Mouse (Mus musculus) myocyte (in vitro differentiated cells): Measurements from ENCODE around the gene Olfr153.

Experiments
- CEBPB ChIP-seq: IDR thresholded peaks from 2 replicates; pipeline ENCODE4 v1.6.1; 2011; ENCODE audit warnings: mild to moderate bottlenecking, moderate library complexity; ENCODE audit not compliant: poor library complexity, insufficient read depth, severe bottlenecking
- E2F4 ChIP-seq: IDR thresholded peaks from one replicate; pipeline ENCODE4 v1.6.1; 2011; ENCODE audit warnings: mild to moderate bottlenecking, control low read depth, moderate library complexity; ENCODE audit not compliant: insufficient read depth
- MAX ChIP-seq: IDR thresholded peaks from one replicate; pipeline ENCODE4 v1.6.1; 2011; ENCODE audit warnings: low read depth, mild to moderate bottlenecking, control low read depth
- POLR2A ChIP-seq: IDR thresholded peaks from one replicate; pipeline ENCODE4 v1.6.1; 2011; ENCODE audit warnings: low read depth, mild to moderate bottlenecking, control low read depth, moderate library complexity; ENCODE audit not compliant: insufficient read length
- POLR2AphosphoS2 ChIP-seq: IDR thresholded peaks from one replicate; pipeline ENCODE4 v1.6.1; 2011; ENCODE audit warnings: low read depth, control low read depth; ENCODE audit not compliant: insufficient read length
- REST ChIP-seq: IDR thresholded peaks from one replicate; pipeline ENCODE4 v1.6.1; 2011; ENCODE audit warnings: mild to moderate bottlenecking, control low read depth, moderate library complexity; ENCODE audit not compliant: insufficient read depth, insufficient read length
- TCF12 ChIP-seq: IDR thresholded peaks from one replicate; pipeline ENCODE4 v1.6.1; 2011; ENCODE audit warnings: mild to moderate bottlenecking, control low read depth; ENCODE audit not compliant: poor library complexity, insufficient read depth, severe bottlenecking
- USF1 ChIP-seq: IDR thresholded peaks from one replicate; pipeline ENCODE4 v1.6.1; 2011; ENCODE audit warnings: low read depth, mild to moderate bottlenecking, control low read depth, moderate library complexity

GRCm38 (mm10) chr2:87515046-87515445 is 16.6 kb upstream of the Olfr153 start:
- no peak for TF ChIP-seq CEBPB
- TF ChIP-seq POLR2A: no peak
- TF ChIP-seq USF1: no peak
- no peak for TF ChIP-seq TCF12
- no peak for TF ChIP-seq MAX
- TF ChIP-seq E2F4: no peak
- TF ChIP-seq REST: no peak
- TF ChIP-seq POLR2AphosphoS2: no peak
